Mouse (Mus musculus) thymus, postnatal 36 days (tissue): ENCODE measurements around the gene Sf3a2.

Source experiments
- DNase-seq, 2 experiments: peaks; one replicate each; pipeline ENCODE4 v3.0.0; 2022; ENCODE audit warnings: mixed read lengths in 2 of 2

Gene Sf3a2

DNA sequence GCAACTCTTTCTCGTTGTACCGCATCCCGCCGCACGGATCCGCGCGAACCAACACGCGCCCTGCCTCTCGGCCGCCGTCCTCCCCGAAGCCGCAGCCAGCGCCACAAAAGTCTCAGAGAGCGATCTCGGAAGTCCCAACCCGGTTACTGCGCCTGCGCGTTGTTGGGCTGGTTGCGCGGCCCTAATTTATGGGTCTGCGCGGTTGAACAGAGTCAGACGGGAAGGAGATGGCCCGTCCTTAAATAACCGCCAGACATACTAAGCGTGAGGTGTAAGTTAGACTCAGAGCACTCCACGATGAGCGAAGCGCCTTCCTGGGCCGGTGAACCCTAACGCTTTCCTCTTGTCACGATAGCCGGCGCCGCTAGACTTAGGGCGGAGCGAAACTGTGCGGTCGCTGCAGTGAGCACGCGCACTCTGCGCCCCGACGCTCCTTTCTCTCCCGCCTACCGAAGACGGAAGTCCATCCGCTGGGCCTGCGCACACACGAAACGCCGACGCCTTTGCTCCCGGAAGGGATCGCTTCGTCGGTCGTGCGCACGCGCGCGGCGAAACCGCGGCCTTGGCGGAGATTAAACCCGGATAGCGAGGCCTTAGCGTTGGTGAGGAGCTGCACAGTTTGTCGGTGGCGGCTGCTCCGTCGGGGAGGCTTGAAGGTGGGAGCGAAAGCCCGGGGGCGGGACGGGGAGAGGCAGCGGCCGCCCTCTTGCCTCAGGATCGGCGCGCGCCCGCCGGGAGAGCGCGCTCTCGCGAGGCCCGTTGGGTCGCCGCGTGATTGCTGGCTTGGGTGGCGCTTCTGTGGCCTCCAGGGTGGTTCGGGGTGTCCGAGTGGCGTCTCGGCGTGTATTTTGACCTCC lies at the start of gene Sf3a2, which contains the start of gene Plekhj1:
TSS of gene Sf3a2 (plus strand) at position 49 of the 857 bp plus-strand sequence.
TSS of gene Plekhj1 (minus strand) at position 477 of the 857 bp plus-strand sequence.
- DNase-seq: peak; percentile 95 to 97

DNA sequence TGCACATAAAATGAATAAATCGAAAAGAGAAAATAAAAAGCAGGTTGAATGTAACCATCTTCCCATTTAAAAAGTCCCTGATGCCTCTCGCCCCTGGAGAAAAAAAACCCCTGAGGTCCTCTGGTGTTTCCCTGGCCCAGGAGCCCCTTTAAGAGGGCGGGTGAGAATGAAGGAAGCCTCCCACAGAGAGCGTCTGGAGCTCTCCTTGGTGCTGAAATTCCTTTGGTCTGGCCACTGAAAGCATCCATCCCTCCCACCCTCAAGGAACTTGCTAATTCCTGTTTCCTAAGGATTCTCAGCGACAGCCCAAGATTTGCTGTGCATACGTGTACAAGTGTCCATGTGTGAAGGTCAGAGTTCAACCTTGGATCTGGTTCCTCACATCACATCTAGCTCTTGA lies 49.4 kb upstream of the Sf3a2 start:
- DNase-seq: peak; percentile 37 to 39

DNA sequence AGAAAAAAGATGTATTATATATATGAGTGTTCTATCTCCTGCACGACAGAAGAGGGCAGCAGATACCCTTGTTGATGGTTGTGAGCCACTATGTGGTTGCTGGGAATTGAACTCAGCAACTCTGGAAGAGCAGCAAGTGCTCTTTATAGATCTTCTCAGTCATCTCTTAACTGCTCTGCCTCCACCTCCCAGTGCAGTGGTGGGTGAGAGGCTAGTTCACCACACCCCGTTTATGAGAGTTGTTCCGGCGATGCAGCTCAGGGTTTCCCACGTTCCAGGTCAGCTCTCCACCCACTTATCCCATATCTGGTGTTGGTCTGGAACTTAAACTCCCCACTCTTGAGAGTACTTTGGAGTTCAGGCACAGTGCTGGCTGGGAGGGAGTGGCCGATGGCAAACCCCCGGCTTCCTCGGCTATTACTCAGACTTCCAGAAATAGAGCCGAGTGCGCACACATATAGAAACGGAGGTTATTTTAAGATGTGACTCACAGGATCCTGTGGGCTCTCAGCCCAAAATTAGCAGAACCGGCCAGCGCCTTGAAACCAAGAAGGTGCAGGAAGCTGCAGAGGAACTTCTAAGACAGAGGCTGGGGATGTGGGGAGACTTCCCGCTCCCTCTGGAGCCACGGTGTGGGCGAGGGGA lies 46.7 kb upstream of the Sf3a2 start:
- DNase-seq: peak; percentile 6 to 25

DNA sequence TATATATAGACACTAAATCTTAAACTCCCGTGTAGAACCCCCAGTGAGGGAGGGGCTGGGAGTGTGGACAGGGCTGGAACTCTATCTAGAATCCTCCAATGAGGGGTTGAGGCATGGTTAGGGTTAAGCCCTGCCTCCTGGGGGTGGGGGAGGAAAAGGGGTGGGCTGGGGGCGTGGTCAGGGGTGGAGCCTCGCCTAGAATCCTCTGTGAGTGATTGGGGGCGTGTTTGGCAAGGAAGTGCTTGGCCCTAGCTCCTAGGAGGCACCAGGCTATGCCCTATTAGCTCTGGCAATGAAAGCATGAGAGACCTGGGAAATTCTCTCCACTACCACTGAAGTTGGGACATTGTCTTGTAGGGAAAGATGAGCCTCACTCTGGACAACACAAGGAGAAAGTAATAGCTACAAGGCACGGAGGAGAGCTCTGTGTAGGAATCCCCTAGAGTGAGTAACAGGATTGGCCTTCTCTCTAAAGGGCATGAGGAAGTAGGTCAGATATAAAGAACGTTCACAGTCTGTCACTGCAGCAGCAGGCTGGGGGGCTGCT lies 45.8 kb upstream of the Sf3a2 start:
- DNase-seq: peak; percentile 69 to 75

DNA sequence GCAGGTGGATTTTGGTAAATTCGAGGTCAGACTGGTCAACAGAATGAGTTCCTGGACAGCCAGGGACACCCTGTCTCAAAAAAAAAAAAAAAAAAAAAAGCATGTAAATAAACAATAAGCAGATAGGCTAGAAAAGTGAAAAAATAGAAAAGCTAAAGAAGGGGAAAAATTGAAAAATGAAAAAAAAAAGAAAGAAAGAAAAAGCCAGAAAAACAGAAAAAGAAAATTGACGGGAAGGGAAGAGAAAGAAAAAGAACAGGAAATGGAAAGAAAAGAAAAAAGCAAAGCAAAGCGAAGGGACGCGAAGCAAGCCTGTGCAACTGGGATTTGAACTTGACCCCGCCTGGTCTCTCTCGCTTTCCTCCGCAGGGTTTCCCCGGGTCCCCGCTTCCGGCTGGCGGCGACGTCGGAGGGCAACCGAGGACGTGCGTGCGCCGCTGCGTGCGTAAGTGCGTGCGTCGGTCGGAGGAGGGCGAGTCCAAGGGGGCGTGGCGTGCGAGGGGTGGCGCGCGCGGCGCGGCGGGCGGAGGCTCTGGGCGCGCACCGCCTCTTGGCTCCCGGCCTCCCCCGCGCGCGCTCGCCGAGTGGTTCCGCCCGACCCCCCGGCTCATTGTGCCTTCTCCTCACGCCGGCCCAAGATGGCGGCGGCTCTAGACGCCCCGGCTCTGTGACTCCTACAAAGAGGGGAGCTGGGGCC lies 43.3 kb upstream of the Sf3a2 start, which contains the start of gene Dot1l:
TSS of gene Dot1l (plus strand) at position 613 of the 697 bp plus-strand sequence.
- DNase-seq: peak; percentile 99

DNA sequence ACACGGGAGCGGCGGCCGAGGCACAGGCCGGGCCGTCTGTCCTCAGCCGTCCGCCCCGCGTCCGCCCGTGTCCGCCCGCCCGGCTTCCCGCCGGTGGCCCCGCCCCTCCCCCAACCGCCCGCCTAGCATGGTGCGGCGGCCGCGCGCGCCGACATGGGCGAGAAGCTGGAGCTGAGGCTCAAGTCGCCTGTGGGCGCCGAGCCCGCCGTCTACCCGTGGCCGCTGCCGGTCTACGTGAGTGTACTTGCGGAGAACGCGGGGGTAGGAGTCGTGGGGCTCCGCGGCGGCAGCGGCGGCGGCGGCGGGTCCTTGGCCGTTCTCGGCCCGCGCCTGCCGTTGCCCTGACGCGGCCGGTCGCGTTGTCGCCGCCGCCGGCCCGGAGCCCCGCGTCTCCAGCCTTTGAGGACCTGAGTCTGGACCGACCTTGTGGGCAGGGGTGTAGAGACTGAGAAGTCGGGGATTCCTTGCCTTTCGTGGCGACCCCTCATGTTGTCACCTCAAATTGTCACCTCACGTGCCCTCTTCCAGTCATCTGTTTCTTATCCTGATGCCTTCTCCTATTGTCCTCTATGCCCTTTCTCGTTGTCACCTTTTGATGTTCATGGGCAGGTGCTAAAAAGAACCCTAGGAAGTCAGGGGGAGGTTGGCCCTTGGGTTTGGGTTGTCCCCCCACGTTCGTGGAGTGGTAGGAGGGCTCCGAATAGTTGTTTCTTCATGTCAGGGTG lies 42.5 kb upstream of the Sf3a2 start:
- DNase-seq: no peak

DNA sequence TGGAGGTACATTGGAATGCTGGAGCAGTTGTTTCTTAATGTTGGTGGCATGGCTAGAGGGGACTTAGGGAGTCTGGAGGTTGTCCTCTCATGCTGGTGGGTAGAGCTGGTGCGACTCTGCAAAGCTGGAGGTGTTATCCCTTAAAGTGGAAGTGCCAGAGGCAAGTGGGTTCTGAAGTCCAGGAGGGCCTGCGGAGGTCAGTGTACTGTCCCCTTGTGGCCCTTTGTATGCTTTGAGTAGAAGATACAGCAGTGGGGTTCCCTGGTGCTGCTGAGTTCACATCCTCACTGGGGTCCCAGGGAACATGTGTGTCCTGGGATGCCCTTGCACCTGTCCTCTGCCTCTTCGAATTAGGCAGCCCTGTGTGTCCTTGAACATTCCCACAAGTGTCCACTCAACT lies 41.9 kb upstream of the Sf3a2 start:
- DNase-seq: no peak

DNA sequence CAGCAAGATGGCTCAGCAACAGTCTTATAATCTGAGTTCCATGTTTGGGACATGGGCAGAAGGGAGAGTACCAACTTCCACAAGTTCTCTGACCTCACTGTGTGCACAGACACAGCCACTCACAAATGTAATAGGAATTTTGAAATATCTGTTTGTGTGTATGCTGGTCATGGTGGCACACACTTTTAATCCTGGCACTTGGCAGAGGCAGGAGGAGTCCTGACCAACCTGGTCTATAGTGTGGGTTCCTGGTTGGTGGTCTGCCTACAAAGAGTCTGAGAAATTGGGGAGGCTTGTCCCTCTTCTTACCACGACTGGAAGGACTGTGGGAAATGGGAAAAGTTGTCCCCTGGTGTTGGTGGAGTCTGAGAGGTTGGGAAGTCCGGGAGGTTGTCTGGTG lies 41.5 kb upstream of the Sf3a2 start:
- no peak for DNase-seq

DNA sequence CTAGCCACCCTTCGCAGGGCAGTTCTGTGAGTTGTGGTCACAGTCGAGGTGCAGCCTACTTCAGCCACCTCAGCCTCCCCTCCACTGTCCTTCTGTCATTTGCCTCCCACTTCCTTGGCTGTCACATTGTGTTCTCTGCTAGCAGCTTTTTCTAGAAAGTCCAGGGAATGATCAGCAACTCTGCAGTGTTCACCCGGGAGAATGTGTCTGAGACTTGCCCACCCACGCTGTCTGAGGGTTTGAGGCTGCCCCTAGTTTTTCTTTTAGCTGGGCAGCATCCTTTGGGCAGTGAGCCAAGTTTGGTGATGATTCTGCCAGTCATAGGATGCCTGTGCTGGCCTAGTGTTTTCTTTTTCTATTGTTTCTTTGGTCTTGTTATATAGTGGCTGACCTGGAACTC lies 41.0 kb upstream of the Sf3a2 start:
- no peak for DNase-seq

DNA sequence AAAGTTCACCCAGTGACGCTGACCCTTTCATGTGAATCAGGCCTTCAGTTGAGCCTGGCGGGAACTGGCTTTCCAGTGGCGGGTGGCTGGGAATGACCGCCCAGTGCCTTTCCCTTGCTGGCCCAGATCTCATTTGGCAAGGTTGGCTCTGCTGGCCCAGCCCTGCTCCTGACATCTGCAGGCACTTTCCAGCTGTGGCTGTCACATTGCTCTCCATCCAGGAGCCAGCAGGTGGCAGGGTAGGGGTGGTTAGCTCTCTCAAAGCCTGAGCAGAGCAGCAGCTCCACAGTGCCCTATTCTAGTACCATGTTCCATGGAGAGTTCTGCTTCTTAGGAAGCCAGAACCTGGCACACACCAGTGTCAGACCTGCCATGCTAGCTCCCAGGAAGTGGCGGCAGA lies 40.3 kb upstream of the Sf3a2 start:
- peak; percentile 80 for DNase-seq

DNA sequence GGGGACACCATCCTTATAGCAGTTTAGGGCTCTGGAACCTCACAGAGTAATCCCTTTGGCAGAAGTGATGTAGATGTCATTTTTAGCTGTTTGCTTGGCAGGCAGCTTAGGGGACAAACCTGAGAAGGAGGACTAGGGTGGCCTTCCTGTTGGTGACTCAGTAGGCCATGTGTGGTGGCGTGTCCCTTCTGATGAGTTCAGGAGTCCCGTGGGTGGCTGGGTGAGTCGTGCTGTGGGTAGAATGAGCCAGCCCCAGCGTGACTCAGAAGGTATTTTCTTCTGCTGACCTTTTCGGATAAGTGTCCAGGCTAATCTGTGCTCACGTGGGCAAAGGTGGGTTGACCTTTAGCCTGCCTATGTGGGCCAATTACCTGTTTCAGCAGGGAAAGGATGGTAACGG lies 39.3 kb upstream of the Sf3a2 start:
- DNase-seq: no peak

DNA sequence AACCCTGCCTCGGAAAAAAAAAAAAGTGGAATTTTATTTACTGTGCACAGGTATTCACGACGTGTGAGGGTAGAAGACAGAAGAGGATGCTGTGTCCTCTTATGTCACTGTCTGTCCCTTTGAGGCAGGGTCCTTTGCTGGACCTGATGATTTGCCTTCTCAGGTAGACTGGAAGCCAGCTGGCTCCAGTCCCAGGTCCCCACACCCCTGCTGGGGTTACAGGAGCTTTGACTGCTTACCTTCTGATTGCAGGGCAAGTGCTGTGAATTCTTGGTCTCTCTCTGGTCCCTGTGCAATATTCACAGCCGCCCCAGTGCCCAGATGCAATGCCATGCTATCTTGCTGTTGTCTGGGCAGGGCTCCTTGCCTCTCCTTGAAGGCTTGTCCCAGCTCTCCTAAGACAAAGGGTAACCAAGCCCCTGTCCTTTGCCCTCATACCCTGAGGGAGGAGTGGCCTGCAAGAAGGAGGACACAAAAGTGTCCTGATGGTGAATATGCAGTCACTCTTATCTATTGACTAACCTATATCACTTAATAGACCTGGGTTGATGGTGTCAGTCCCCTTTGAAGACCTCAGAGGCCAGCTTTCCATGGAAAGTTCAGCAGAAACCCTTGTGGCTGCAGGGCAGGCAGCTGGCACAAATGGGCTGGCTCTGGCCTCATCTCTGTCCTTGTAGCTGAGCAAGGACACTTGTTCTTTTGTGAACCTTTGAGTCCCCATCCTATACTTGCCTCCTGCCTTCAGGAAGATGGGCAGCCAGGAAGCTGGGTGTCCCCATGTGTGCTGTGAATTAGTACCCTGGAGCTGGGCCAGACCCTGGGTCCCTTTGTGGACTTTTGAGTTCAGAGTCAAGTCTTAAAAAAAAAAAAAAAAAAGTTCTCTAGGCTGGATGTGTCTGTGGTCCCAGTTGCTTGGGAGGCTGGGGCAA lies 37.1 kb upstream of the Sf3a2 start:
- DNase-seq: no peak

DNA sequence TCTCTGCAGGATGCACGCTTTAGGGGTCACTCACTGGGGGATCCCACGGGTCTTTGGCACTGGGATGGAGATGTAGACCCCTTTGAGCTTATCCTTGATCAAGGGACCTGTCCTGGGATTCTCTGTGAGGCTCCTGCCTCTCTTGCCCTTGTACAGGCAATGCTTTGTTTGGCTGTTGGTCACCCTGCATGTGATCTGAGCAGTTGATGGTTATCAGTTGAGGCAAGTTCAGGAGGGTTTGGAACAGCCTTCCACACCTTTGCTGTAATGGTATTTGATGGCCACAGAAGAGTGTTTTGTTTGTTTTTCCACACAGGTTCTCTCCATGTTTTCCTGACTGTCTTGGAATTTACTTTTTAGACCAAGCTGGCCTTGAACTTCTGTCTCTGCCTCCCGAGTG lies 36.2 kb upstream of the Sf3a2 start:
- no peak for DNase-seq

DNA sequence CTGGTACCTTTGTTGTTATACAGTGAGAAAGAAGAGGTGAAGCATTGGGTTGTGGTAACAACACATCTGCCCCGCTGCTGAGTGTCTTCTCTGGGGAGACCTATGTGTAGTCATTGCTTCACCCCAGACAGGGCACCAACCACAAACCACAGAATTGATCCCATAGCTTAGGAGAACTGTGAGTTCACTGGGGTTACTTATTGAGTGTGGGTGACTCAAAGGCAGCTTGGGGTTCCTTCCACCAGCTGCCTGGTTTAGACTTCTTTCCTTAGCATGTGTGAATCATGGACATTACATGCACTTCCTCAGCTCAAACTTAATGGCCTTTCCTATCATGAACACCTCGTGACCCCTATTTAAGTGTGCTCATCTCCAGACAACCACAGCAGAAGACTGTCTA lies 34.5 kb upstream of the Sf3a2 start:
- DNase-seq: no peak

DNA sequence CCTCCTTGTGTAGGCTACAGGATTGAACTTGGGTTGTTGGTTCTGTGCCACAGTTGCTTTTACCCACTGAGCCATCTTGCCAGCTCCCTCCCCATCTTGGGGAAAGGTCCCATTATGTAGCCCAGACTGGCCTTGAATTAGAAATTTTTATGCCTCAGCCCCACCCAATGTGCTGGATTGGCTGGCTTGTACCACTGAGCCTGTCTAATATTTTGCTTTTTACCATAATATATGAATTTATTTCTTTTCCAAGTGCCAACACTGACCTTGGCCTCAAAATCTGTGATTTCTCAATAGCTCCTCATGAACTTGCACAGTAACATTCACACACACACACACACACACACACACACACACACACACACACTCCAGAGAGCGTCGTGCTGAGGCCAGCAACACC lies 32.3 kb upstream of the Sf3a2 start:
- no peak for DNase-seq

DNA sequence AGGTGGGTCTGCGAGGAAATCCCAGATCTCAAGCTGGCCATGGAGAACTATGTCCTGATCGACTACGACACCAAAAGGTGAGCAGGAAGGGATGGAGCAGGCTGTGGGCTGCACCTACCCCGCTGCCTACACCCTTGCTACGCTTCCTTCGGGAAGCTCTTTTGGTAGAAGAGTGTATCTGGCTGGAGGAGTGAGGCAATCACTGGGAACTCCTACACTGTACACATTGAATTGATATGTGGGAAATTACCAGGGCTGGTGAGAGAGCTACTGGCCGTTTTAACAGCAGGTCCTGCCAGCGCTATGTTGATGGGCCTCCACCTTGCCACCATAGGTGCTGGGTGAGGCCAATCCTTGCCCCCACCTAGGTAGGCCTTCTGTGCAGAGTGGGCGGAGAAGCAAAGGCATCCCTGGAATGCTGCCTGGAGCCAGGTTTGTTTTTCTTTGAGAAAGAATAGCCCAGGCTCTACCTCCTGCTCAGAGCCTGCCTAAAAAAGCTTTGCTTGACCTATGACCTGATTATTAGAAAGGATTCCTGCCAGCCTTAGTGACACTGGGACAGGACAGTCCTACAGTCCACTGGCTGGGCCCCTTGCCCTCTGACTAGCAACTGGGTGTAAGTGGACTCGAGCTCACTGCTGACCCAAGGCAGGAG lies 31.7 kb upstream of the Sf3a2 start:
- DNase-seq: no peak

DNA sequence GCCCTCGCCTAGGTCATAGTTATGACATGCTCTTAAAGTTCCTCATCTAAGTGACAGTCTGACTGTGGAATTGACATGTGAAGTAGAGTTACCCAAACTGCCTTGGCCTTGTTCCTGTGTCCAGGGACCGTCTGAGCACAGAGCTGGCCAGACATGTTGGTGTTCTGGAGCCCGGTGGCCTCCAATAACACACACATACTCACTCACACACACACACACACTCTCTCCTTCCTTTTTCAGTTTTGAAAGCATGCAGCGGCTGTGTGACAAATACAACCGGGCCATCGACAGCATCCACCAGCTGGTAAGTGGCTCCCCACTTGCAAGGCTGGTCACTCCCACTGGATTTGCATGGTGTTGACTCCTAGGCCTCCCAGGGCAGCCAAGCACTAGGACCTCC lies 29.6 kb upstream of the Sf3a2 start:
- no peak for DNase-seq

DNA sequence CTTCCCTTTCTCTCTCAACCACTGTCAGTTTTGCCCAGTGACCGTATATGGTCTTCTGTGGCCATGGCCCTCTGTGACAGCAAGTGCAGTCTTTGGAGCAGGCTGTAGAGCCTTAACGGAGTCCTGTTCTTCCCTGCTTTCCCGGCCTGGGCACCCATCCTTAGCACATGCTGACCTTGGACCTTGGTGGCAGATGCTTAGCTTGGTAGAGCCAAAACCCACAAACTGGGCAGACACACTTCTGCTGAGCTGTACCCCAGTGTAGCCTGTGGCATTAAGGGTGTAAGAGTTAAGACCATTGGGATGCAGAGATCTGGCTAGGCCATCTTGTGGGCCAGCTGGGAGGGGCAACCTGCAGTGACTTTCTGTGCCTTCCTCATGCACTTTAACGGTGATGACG lies 24.2 kb upstream of the Sf3a2 start:
- no peak for DNase-seq

DNA sequence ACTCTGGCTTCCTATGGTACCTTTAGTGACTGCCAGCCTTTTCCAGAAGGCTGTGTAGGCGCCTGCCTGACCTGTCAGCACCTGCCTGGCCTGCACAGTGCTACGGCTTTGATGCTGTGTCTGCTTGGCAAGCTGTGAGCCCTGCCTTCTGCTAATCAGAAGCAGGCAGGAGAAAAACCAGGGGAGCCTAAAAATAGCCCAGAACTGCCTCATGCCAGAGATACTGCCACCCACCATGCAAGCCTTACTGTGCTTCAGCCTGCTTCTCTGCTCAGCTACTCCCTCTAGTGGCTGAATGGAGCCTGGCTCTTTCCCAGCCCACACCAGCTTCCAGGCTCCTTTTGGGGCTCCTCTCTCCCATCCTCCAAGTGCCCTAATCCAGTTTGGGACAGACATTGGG lies 23.4 kb upstream of the Sf3a2 start:
- peak; percentile 54 to 55 for DNase-seq

DNA sequence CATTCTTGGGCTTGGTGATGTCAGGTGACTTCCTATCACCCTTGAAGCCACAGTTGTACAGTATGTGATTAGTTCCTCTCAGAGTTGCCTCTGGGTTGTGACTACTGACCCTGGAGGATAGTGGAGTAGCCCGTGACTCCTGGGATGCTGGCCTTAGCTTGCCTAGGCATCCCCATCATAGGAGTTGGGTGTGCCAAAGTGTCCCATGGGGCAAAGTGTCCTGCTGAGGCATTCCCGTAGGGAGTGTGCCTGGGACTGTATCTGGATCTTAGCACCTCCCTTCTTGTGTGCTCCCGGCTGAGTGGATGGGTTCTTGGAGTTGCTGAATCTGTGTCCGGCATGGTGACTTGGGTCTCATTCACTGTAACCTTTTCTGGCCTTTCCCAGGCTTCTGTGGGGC lies 23.0 kb upstream of the Sf3a2 start:
- no peak for DNase-seq

DNA sequence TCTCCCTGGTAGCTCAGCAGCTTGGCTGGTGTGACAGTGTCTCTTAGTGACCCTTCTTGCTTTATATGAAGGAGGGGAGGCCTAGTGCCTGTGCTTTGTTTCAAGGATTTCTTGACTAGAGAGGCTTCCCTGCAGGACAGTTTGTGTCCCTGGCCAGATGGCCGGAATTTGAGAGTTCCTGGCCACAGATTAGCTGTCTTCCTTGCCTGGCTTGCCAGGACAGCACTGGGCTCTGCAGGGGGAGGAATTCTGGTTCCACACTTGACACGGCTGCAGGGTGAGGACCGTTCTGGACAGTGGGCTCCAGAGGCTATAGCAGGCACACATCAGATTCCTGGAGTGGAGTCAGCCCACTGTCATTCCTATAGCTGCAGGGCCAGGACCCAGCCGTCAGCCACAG lies 22.3 kb upstream of the Sf3a2 start:
- DNase-seq: no peak
